Mouse (Mus musculus): ENCODE data around the gene Mob4.
A peak's percentile ranks its signal among the peaks of the same experiment; 100 is the strongest.
"Not testable (repeated sequence)": the region's sequence is repeated elsewhere in the genome, so short reads cannot be mapped to it uniquely, and the experiment has no call there.

Gene Mob4

DNA sequence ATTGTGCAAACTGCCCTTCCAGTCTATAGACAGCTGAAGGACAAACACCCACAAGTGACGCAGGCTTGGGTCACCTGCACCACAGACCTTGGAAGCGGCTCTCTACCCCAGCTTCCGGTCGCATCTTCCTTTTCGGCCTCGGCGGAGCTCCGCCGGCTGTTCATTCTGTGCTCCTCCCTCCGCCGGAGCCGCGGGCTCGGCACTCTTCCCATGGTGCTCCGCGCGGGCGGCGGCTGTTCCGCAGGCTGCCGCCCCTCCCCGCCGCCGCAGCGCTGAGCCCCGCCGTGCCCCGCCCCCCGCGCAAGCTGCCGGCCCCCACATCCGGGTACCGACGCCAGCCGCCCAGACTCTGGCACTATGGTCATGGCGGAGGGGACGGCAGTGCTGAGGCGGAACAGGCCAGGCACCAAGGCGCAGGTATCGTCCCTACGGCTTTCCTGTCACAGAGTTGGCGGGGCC lies at the start of gene Mob4:
Gene Mob4, plus strand, starts transcription at position 289 of the 459 bp plus-strand sequence.
- peak; percentile 92 to 98 for DNase-seq

DNA sequence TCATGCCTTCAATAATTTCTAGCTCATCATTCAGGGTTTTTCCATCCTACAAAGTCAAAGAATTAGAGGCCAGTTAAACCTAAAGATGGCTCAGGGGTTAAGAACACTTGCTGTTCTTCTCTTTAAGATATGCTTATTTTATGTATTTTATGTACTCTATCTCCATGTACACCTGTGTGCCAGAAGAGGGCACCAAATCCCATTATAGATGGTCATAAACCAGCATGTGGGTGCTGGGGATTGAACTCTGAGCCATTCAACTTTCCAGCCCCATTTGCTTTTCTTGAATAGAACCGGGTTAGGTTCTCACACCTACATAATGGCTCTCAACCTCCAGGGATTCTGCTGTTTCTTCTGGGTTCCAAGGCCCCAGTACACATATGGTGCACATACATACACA lies 48.9 kb upstream of the Mob4 start:
- no peak for DNase-seq

DNA sequence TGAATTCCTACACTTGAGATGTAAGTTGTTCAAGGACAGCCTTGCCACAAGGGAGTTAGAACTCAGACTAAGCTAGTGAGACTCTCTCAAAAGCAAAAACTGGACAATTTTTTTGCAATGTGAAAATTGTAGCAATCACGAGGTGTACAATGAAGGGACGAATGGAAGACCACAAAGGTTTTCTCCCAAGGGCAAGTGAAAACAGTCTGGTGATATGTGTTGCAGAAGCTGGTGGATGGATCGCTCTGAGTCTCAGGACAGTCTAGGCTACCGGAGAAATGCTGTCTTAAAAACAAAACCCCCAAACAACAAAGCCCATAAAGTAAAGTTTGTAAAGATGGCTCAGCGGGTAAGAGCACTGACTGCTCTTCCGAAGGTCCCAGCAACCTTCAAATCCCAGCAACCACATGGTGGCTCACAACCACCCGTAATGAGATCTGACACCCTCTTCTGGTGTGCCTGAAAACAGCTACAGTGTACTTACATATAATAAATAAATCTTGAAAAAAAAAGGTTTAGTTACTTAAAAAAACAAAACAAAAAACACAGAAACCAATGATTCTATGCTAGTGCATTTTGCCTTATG lies 45.2 kb upstream of the Mob4 start:
- DNase-seq, result no peak

DNA sequence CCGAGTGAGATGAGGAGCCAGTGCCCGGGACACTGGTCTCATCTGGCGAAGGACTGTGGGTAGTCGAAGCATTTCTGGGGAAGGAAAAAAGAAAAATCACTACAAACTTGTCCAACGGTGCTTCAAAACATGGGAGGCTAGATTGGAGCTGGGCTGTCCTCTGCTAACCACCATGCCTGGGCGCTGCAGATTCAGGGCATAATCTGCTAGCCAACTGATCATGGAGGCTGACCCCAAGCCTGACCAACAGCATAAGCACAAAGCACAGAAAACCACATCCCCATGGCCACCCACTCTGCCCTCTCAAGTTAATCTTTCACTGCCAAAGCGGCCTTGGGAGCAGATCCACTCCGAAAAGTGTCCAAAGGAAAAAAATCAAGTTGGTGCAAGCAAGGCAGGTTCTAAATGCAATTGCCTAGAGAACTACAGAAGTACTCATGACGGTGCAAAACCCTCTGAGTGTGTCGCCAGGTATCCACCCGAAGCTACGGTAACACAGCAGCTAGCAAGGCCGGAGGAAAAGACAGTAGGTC lies 44.1 kb upstream of the Mob4 start:
- DNase-seq, result no peak

DNA sequence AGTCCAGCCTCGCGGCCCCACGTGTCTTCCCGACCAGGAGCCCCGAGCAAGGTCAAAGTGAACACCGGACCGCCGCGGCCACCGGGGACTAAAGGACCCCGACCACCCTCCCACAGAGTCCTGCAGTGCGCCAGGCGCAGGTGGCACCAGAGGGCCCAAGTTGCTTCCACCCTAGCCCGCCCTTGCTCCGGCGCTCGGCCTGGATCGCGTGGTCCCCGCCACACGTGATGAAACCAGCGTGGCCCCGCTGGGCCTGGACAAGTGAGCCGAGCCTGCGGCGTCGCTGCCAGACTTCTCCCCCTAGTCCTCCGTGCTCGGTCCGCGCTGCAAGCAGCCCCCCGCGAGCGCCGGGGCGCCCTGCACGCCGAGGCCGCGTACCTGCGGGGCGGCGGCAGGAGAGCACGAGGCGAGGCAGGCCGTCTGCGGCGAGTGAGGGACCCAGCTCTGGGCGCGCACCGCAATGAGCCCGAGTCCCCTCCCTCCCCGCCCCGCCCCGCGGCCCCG lies 43.6 kb upstream of the Mob4 start:
- DNase-seq, result peak in 1 of 2 experiments; percentile 59

DNA sequence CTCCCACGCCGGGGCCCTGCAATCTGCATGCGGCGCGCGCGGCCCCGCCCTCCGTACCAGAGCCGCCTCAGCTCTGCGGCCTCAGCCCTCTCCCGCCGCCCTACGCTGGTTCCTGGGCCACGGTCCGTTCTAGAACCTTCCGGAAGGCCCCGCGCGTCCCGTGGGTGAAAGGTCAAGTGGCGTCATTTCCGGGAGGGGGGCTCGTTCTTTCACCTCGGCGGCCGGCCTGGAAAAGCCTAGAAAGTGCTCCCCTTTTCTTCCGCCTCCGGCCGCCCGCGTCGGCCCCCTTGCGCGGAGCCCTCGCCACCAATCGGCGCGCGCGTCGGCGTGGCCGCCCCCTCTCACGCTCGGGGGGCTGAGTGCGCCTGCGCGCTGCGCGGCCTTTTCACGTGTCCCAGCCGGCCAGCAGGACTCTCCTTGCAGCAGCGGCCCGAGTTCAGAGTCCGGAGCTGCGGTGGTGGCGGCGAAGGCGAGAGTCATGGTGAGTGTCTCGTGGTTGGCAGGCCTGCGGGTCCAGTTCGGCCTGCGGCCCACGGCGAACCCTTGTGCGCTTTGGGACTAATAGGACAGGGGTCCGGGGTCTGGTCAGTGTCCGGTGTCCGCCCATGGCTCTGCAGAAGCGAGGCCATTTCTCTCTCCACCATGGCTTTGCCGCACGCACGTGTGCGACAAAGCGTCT lies 43.0 kb upstream of the Mob4 start, which contains the start of the genes Hspe1 and Hspd1:
Gene Hspe1, plus strand, starts transcription at position 201 of the 679 bp plus-strand sequence.
Gene Hspd1, minus strand, starts transcription at position 312 of the 679 bp plus-strand sequence.
- peak; percentile 97 to 98 for DNase-seq

DNA sequence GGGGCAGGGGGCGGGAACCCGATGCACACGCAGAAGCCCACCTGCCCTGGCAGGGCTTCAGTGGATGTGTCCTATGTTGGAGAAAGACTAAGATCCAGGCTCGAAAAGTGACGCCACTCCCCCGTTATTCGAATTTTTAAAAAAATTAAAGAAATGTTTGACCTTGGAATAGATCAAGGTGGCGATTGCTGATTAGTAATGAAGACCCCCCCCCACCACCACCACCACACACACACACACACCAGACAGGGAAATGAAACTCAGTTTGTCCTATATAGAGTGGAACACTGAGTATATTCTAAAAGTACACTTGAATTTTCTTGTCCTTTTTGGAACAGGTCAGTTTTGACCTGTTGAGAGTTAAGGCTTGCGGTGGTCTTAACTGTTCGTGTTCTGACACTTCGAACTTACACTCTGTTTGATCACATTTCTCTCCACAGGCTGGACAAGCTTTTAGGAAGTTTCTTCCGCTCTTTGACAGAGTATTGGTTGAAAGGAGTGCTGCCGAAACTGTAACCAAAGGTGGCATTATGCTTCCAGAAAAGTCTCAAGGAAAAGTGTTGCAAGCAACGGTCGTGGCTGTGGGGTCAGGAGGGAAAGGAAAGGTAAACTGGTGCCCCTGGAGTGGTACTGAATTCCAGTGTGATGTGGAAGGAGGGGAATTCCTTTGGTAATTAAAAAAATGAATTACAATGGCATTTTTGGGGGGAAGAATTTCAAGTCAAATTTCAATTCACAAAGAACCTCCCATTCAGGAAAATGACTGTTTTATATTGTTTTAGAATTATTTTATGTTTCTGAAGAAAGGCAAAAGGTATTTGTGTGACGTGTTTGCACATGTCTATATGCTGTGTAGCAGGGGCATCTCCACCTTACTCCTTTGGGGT lies 42.2 kb upstream of the Mob4 start:
- DNase-seq, result no peak

DNA sequence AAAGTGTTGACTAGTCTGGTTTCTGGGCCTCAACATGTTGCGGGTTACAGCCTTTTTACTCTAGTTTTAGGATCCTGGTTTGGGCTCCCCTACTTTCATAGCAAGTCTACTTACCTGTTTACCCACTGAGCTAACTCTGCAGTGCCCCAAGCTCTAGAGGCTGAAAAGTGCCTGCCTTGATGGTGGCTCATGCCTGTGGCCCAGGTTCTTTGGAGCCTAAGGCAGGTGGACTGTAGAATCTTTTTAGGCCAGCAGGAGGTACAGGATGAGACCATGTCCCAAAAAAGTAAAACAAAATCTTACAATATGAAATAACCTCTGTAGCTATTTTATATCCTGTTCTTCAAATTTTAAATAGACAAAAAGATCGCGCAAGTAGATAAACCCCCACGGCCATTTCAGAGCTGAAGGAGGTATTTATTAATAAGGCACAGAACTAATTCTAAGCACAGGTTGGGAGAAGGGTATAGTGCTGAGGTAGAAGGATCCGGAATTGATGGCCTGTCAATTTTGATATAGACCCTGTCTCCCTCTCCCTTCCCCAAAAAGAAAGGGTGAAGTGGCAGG lies 41.5 kb upstream of the Mob4 start:
- no peak for DNase-seq

DNA sequence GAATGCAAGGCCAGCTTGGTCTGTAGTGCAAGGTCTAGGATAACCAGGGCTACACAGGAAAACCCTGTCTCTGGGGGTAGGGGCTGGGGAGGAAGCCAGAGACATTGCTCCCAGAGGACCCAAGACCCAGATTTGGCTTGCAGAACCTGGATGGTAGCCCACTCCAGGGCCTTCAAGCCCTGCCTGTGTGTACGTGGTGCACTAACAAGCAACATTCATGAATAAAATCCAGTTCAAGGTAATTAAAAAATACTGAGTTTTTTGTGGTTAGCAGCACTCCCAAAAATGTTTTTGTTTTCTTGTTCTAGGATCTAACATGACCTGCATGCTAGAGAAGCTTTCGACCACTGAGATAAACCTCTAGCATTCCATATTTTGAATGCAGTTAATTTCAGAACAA lies 39.0 kb upstream of the Mob4 start:
- no peak for DNase-seq

DNA sequence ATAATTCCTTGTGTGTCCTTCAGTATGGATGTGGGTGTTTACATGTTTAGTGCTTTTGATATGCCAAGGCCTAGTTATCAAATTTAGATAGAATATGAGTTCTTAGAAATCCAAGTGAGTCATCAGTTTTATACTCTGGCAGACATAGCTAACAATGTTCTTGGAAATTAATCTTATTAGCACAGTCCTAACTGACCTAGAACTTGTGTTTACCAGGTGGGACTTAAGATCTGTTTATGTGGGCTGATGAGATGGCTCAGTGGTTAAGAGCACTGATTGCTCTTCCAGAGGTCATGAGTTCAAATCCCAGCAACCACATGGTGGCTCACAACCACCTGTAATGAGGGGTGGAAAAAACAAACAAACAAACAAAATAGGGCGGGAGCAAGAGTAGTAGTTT lies 38.6 kb upstream of the Mob4 start:
- DNase-seq, result no peak

DNA sequence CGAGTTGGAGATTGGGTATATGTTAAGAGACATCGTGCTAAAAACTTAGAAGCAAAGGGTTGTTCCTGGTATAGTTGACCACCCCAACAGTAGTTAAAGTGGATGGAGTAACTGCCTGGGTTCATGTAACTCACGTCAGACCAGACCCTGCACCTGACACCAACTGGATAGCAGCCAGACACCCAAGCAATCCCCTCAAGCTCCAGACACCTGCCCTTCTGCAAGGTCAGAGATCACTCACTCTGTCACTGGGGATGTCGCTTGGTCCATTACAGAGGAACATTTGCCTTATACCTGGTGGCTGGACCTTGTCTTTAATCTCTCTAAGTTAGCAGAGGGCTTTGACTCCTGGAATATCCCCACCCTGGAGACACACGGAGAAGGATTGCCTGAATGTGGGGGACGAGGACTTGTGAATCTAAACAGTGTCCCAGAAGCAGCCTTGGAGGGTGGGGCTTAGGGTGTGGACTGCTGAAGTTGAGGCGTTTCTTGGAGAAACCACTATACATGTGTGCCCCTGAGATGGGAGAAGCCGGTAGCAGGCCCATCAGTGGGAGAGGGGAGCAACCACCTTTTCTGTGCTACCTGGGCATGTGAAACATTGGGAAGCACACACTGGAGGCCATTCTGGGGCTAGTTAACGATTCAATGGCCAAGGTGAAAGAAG lies 24.0 kb upstream of the Mob4 start:
- no peak for DNase-seq

DNA sequence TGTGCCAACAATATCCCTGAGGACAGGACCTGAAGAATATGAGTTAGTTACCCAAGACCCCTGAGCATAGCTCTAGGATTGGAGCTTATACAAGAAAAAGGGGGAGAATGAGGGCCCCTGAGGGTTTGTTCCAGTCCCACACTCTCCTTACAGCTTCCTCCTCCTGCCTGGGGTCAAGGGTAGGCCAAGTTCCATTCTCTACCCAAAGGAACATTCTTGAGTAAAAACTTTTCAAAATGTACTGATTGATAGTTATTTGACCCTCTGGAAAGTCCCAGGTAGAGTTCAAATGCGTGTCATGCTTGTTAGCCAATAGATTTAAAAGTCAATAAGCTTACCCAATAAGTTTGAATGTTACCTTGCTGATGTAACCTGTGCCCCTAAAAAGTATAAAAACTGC lies 23.4 kb upstream of the Mob4 start:
- DNase-seq, result no peak

DNA sequence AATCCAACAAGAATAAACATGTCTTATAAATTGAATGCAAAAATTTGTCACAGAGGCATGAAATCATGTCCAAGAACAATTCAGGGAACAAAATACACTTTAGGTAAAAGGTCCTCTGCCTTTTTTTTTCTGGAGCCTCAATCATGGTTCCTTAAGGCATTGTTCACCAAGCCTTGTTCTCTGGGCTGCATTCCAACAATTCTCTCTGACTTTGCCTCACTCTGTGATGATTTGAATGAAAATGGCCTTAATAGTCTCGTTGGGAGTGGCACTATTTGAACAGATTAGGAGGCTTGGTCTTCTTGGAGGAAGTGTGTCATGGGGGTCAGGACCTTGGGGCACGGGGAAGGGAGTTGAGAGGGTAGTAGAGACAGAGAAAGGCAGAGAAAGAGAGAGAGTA lies 22.6 kb upstream of the Mob4 start:
- DNase-seq, result no peak

DNA sequence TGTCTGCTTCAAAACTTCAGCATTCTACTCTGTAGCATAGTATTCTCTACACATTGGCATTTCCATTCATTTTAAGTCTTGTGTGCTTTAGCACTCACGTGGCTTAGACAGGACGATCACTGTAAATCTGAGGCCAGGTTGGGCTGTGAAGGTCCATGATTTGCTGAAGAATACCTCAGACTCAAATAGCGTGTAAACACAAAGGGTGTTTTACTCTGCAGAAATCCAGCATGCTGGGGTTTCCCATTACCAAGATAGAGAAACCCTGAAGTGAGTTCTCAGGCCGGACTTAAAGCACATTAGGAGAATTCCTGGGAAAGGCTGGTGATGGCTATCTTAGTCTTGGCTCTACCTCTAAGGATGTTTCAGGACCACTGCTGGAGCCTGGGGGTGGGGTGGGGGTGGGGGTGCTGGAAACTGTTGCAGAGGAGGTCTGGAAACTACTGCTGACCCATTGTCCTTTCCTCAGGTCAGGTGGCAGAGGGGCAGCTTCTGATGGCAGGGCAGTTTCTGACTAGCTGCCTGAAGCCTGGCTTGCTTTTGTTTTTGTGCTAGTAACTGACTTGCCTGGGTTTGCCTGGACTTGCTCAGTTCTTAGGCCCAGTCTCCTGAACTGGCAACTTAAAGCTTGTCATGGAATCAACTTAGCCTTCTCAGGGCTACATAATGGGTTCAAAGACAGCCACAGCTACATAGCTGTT lies 21.8 kb upstream of the Mob4 start:
- DNase-seq, result no peak

DNA sequence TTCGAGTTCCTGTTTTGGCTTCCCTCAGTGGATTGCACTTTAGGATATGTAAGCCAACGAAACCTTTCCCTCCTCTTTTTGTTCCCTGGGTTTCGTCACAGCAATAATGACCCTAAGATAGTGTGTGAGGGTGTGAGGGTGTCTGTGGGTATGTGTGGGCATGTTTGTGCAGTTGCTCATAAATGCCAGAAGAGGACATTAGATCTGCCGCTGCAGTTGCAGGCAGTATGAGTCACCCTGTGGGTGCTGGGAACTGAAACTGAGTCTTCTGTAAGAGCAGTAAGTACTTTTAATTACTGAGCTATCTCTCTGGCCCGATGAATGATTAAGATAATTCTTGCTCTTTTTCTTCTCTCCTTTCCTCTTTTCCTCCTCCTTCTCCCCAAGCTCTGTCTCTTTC lies 8.0 kb upstream of the Mob4 start:
- no peak for DNase-seq

DNA sequence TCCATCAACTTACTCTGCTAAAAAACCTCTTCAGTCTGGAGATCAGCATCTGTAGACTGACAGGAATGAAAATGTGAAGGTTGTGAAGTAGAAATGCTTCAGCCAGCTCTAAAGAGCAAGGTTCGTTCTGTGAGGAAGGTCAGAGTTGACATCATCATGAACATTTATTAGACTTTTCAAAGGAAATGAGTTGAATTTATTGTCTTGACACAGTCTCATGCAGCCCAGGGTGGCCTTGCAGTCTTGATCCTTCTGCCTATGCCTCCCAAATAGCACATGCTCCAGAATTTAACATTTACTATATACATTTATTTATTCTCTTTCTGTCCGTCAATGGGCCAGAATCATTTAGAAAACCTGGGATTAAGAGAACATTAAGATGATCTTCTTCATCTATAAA lies 7.5 kb upstream of the Mob4 start:
- DNase-seq, result no peak

DNA sequence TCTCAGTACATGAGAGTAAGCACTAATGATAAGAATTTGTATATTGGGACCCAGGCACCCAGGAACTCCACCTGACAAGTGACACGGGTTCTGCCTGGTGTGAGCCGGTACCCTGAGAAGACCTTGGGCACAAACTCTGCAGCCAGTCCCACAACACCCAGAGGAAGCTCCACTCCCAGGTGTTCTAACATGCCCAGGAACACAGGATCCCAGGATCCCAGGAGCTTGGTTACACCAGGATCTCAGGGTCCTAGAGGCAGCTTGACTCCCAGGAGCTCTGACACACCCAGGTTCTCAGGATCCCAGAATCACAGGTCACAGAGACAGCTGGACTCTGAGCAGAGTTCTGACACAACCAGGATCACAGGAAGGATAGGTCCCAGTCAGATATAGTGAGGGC lies 6.9 kb upstream of the Mob4 start:
- DNase-seq, result not testable (repeated sequence)

DNA sequence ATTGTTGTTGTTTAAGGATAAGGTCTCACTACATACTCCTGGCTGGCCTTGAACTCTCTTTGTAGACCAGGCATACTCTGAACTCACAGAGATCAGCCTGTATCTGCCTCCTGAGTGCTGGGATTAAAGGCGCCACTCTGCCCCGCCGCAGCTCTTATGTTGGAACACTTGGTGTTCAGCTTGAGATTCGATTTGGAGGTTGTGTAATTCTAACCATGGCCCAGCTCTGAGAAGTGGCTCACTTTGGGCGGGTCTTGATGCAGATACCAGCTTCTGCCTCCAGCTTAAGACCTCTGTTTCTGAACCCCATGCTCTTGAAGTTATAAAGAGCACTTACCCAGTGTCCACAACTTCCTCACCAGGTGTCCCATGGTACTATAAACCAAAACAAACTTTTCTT lies 1.3 kb upstream of the Mob4 start:
- no peak for DNase-seq

DNA sequence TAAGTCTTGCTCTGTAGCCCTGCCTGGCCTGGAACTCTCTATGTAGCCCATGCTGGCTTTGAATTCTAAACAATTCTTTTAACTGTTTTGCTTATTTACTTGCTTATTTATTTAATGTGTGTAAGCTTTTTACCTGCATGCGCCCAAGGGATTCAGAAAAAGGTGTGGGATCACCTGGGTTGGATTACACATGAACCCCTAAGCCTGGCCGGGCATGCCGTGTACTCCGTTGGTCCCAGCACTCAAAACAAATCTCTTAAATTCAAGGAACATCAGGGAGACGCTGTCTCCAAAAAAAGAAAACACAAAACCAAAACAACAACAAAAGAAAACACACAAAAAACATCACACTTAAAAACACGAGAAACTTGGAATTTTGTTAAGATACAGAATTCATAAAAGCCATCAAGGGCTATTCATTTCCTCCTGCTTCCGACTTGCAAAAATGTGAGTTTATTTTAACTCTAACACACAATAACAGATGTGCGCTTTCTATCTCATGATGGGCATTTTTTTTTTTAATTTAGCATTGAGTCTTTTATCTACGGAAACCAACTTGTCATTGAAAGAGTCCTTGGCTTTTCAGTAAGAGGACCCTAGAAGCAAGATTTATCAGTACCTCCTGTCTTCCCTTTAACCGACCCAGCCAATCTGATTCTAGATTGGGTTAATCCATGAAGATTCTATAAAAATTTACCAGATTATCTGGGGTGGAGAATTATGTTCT lies 678 bp upstream of the Mob4 start:
- DNase-seq, result peak in 1 of 2 experiments; percentile 25

DNA sequence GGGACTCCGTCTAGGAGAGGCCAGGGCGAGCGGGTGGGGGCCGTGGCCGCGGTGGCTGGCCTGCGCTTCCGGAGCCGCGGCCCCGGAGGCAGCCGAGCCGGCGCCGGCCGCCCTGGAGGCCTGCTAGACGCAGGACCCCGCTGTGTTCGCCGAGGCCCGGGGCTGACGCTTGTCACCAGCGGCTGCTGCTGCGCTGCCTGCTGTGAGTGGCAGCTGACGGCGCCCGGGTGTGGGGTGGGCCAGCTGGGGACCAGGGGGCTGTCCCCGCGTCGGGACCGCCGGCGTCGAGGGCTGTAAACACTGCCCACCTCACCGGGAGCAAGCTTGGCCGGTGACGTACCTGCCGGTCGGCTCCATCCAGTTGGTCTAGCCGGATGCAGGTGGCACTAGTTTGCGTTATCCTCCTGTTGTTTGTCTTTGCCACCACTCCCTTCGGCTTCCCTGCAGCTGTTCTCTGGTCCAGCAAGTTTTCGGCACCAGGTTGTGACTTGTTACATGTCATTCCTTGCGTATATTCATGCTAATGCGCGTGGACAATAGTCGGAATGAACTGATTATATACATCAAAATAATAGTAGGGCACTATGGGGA lies 488 bp downstream of the Mob4 start:
- no peak for DNase-seq

DNA sequence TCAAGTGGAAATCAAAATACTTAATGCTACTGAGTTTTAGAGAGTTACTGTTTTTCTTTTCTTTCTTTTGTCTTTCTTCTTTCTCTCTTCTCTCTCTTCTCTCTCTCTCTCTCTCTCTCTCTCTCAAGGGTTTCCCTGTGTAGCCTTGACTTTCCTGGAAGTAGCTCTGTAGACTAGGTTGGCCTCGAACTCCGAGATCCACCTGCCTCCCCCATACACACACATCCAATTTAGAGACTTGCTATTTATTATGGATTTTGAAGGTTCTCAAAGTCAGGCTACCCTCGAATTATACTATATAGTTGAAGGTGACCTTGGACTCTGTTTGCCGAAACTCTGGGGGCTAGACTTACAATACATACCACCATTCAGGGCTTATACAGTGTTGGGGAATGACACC lies 1.3 kb downstream of the Mob4 start:
- no peak for DNase-seq
